Mouse (Mus musculus) WW6 (cell line): Measurements from ENCODE around the gene 2610507B11Rik.

Source experiments
- DNase-seq: peaks from one replicate; pipeline ENCODE4 v3.0.0-alpha.2; 2013; ENCODE audit warnings: low read depth, low spot score

The 2610507B11Rik gene

GRCm38 (mm10) chr11:78337040-78337439 lies 75.5 kb downstream of the 2610507B11Rik start:
- DNase-seq, result no peak
